8 mouse cellular contexts compared by ENCODE assay signal in genomic region chr11:120225256-120226195, GRCm38 (mm10). TPM values are rescaled to one million over a fixed set of nuclear protein-coding genes. Genes with fewer than 3 reads are reported as not detected.
DNase-seq lines count a peak whose midpoint lies in the region; ATAC-seq and TF ChIP-seq lines count a peak whose summit lies in the region.

No protein-coding gene starts in this region.

- intact Hi-C loops in heart, adult 2 months (cut with DNase I): no loop called here

- DNase-seq in heart, adult 2 months: peak in 1 of 2 experiments; percentile 65
- DNase-seq in heart, adult 9 months (ENCODE audit: low spot score in 2 of 2): no peak
- DNase-seq in cerebellum, adult 9-11 months: peak; percentile 29
- DNase-seq in kidney, postnatal 14 days: peak; percentile 84
- DNase-seq in midbrain, embryonic 14.5 days: peak; percentile 76
- DNase-seq in layer of hippocampus, postnatal 14 days (ENCODE audit: low spot score in 2 of 2): no peak
- DNase-seq in layer of hippocampus, adult 8-10 months (ENCODE audit: low spot score in 2 of 2): no peak

- TF ChIP-seq EP300 in heart, adult 2 months (IDR thresholded peaks at IDR 0.05; ENCODE audit: insufficient read depth, low read depth, low read length): no peak

- H3K4me2 ChIP-seq in heart, embryonic 13.5 days: peak overlapping the region; percentile 69
- peak overlapping the region; percentile 50 for H3K4me2 ChIP-seq in midbrain, embryonic 14.5 days (ENCODE audit: low read length)

- WGBS in heart, adult 2 months: 29% methylated on average over 36 of the region's 36 CpGs
- WGBS in heart, embryonic 13.5 days: 12% methylated on average over 36 of the region's 36 CpGs
- 6% methylated on average over 36 of the region's 36 CpGs for WGBS in midbrain, embryonic 14.5 days

- no peak for TF ChIP-seq POLR2A in heart, adult 2 months (IDR thresholded peaks at IDR 0.05; ENCODE audit: insufficient read depth, low read depth, low read length)

- H3K4me3 ChIP-seq in heart, adult 2 months: peak overlapping the region; percentile 41
- H3K4me3 ChIP-seq in heart, embryonic 13.5 days: peak overlapping the region; percentile 37
- peak overlapping the region; percentile 21; the same call in 1 of the 2 replicates for H3K4me3 ChIP-seq in midbrain, embryonic 14.5 days (replicated peaks; ENCODE audit: low read depth, low read length)

- TF ChIP-seq CTCF in heart, adult 2 months (IDR thresholded peaks at IDR 0.05): no peak

- peaks cover 23% of the 10 kb centered on the region for H3K4me1 ChIP-seq in heart, adult 2 months (ENCODE audit: control insufficient read depth, insufficient read depth, low read length)
- peaks cover 81% of the 10 kb centered on the region for H3K4me1 ChIP-seq in heart, embryonic 13.5 days
- H3K4me1 ChIP-seq in midbrain, embryonic 14.5 days (ENCODE audit: control insufficient read depth, insufficient read depth, low read length): peaks cover 73% of the 10 kb centered on the region

- ATAC-seq in heart, embryonic 13.5 days (ENCODE audit: extremely low read depth, insufficient number of reproducible peaks, low FRiP score, low TSS enrichment): no peak
- ATAC-seq in midbrain, embryonic 14.5 days (ENCODE audit: low FRiP score, low TSS enrichment): no peak

- H3K79me2 ChIP-seq in heart, adult 2 months (replicated peaks; ENCODE audit: control insufficient read depth, insufficient read depth, low read length): no peaks in the 10 kb centered on the region

- H3K27ac ChIP-seq in heart, adult 2 months: peak overlapping the region; percentile 60
- H3K27ac ChIP-seq in heart, embryonic 13.5 days (replicated peaks): peak overlapping the region; percentile 96
- H3K27ac ChIP-seq in midbrain, embryonic 14.5 days (replicated peaks; ENCODE audit: low read depth, low read length): peak overlapping the region; percentile 70

- no peaks in the 10 kb centered on the region for H3K9me3 ChIP-seq in heart, embryonic 13.5 days
- no peaks in the 10 kb centered on the region for H3K9me3 ChIP-seq in midbrain, embryonic 14.5 days (ENCODE audit: control insufficient read depth, low read length)

- H3K36me3 ChIP-seq in heart, adult 2 months (ENCODE audit: control insufficient read depth, insufficient read depth, low read length): peaks cover 3% of the 10 kb centered on the region; the same call in 1 of the 2 replicates
- H3K36me3 ChIP-seq in heart, embryonic 13.5 days: no peaks in the 10 kb centered on the region
- no peaks in the 10 kb centered on the region for H3K36me3 ChIP-seq in midbrain, embryonic 14.5 days (ENCODE audit: control insufficient read depth, insufficient read depth, low read length)

- H3K27me3 ChIP-seq in heart, adult 2 months (ENCODE audit: control insufficient read depth, insufficient read depth, low read length): no peaks in the 10 kb centered on the region
- no peaks in the 10 kb centered on the region for H3K27me3 ChIP-seq in heart, embryonic 13.5 days (replicated peaks)
- no peaks in the 10 kb centered on the region for H3K27me3 ChIP-seq in midbrain, embryonic 14.5 days (ENCODE audit: control insufficient read depth, insufficient read depth, low read length)

- H3K9ac ChIP-seq in heart, adult 2 months (ENCODE audit: low read depth, low read length): peak overlapping the region; percentile 66
- peak overlapping the region; percentile 99 for H3K9ac ChIP-seq in heart, embryonic 13.5 days
- peak overlapping the region; percentile 44 for H3K9ac ChIP-seq in midbrain, embryonic 14.5 days (replicated peaks; ENCODE audit: low read length)

RNA-seq across cellular contexts. Expression of gene Bahcc1, which starts 7.2 kb away (rescaled TPM):
- 1 to 10 TPM; 5.4 to 9.7 TPM for total RNA-seq in heart, adult 2 months (2021)
- polyA plus RNA-seq in heart, adult 2 months (2012; rRNA removed): 5.9 and 6.4 TPM in 2 replicates
- polyA plus RNA-seq in heart, embryonic 13.5 days (2015; fragmentation: Nextera tagmentation; extraction: Ambion mirVana): 4.4 and 5.2 TPM in 2 replicates
- 20.0 and 25.9 TPM in 2 replicates for polyA plus RNA-seq in midbrain, embryonic 14.5 days (2014; fragmentation: Nextera tagmentation; extraction: Ambion mirVana)
- total RNA-seq in layer of hippocampus, postnatal 14 days (2021): 10 to 100 TPM; 20.3 to 20.7 TPM
- 10 to 100 TPM; 20.0 to 23.4 (median 21.4) TPM for total RNA-seq in layer of hippocampus, adult 8-10 months (2022)

Comparison
In these comparisons a context has a peak if more than half of its experiments do, and no peak if none do; other contexts are left out.
1. DNase-seq: peak in cerebellum, adult 9-11 months (single experiment), kidney, postnatal 14 days (single experiment) and midbrain, embryonic 14.5 days (single experiment); none in heart, adult 9 months (0 of 2), layer of hippocampus, postnatal 14 days (0 of 2) and layer of hippocampus, adult 8-10 months (0 of 2).
2. H3K9ac ChIP-seq: peak in every context shown above with its lines; median percentile 99 in heart, embryonic 13.5 days; 66 in heart, adult 2 months; 44 in midbrain, embryonic 14.5 days.
3. Peak in every context shown above with its lines, with median percentiles within 50 percentile points of each other: H3K27ac ChIP-seq and H3K4me3 ChIP-seq.